Mouse (Mus musculus) G1E (cell line): ENCODE measurements around the gene Fas.

ENCODE experiments used
- CTCF ChIP-seq: IDR thresholded peaks from 2 replicates; pipeline ENCODE4 v1.5.1; 2012; ENCODE audit warnings: low read depth, low read length, inconsistent platforms, mixed read lengths
- GATA1 ChIP-seq: IDR thresholded peaks from 2 replicates; pipeline ENCODE4 v1.6.1; 2012; ENCODE audit warnings: borderline replicate concordance, low read length, inconsistent platforms, mixed read lengths
- GATA2 ChIP-seq: IDR thresholded peaks from 2 replicates; pipeline ENCODE4 v1.6.1; 2012; ENCODE audit warnings: low read depth, low read length, inconsistent platforms, borderline replicate concordance
- POLR2AphosphoS5 ChIP-seq: IDR thresholded peaks from 2 replicates; pipeline ENCODE4 v1.6.1; 2012; ENCODE audit warnings: low read depth, low read length, inconsistent platforms; ENCODE audit not compliant: insufficient replicate concordance
- TAL1 ChIP-seq: conservative IDR thresholded peaks from 2 replicates; pipeline ENCODE4 v1.6.1; 2012; ENCODE audit warnings: low read depth, low read length, inconsistent platforms, mixed read lengths

DNA sequence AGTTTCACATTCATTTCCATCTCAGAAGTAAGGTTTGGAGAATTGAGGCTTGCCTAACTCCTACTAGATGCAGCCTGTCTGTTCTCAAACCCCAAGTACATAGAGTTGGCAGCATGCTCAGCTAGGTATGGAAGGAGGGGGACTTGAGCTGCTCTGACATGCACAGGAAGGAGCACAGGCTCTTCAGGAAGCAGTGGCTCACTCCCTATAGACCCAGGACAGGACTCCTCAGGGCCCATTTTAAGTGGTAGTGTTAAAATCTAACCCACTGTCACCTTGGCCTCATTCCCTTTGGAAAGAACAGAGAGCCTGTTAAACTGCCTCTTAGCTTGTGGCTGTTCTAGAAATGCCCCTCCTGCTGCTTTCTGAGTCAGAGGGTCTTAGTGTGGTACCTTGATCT is 47.5 kb upstream of the Fas start:
- TF ChIP-seq CTCF: no peak
- TF ChIP-seq GATA1: no peak
- TF ChIP-seq GATA2: no peak
- no peak for TF ChIP-seq TAL1
- no peak for TF ChIP-seq POLR2AphosphoS5
